Mouse (Mus musculus): Measurements from ENCODE around the gene Erich2.

- TF ChIP-seq GATA1 (IDR thresholded peaks at IDR 0.05; ENCODE audit: borderline replicate concordance, low read length), result no peak
- TF ChIP-seq FLI1 (IDR thresholded peaks at IDR 0.05; ENCODE audit: low read length), result no peak
Observed at GRCm38 (mm10) chr2:70551446-70551845, 42.8 kb downstream of the Erich2 start.
